Mouse (Mus musculus) stomach, postnatal 0 days (tissue): ENCODE data around the gene 1500015O10Rik. TPM values are rescaled to one million over a fixed set of nuclear protein-coding genes. Genes with fewer than 3 reads are reported as not detected.

ENCODE experiments used
- ATAC-seq: fragments of 200-750 bp; cut with Nextera tagmentation; 2 replicates; pipeline ENCODE4 v1.8.0; 2017; ENCODE audit not compliant: low FRiP score, low TSS enrichment
- DNase-seq: peaks from one replicate; pipeline ENCODE4 v3.0.0-alpha.2; 2016; ENCODE audit warnings: low spot score
- H3K27ac ChIP-seq: fragments of 300-500 bp; sonication (generic); replicated peaks from 2 replicates; pipeline ENCODE4 v1.5.1; 2014; ENCODE audit warnings: mild to moderate bottlenecking, control low read depth
- H3K27me3 ChIP-seq: fragments of 300-500 bp; sonication (generic); 2 replicates; pipeline ENCODE4 v1.6.1; 2014; ENCODE audit warnings: low read length; ENCODE audit not compliant: control insufficient read depth, insufficient read depth
- H3K36me3 ChIP-seq: fragments of 300-500 bp; sonication (generic); 2 replicates; pipeline ENCODE4 v1.6.1; 2014; ENCODE audit warnings: low read length, mixed read lengths; ENCODE audit not compliant: control insufficient read depth, insufficient read depth
- H3K4me1 ChIP-seq: fragments of 300-500 bp; sonication (generic); replicated peaks from 2 replicates; pipeline ENCODE4 v1.6.1; 2014; ENCODE audit warnings: antibody characterized with exemption; ENCODE audit not compliant: control insufficient read depth, insufficient read depth
- H3K4me2 ChIP-seq: fragments of 300-500 bp; sonication (generic); replicated peaks from 2 replicates; pipeline ENCODE4 v1.6.1; 2014; ENCODE audit warnings: low read depth, mild to moderate bottlenecking, control low read depth, moderate library complexity
- H3K4me3 ChIP-seq: fragments of 300-500 bp; sonication (generic); 2 replicates; pipeline ENCODE4 v1.5.1; 2014; ENCODE audit warnings: low read depth, low read length, control low read depth
- H3K9ac ChIP-seq: fragments of 300-500 bp; sonication (generic); 2 replicates; pipeline ENCODE4 v1.6.1; 2014; ENCODE audit warnings: mild to moderate bottlenecking, low read length, control low read depth, mixed read lengths
- H3K9me3 ChIP-seq: fragments of 300-500 bp; sonication (generic); 2 replicates; pipeline ENCODE4 v1.6.1; 2016; ENCODE audit warnings: low read length; ENCODE audit not compliant: control insufficient read depth
- CTCF ChIP-seq: IDR thresholded peaks from 2 replicates; pipeline ENCODE4 v1.5.1; 2016; ENCODE audit warnings: antibody characterized with exemption, low read depth, mild to moderate bottlenecking, moderate library complexity
- EP300 ChIP-seq: optimal IDR thresholded peaks from 2 replicates; pipeline ENCODE3; 2016; ENCODE audit warnings: antibody characterized with exemption
- WGBS: fragments of 180-500 bp; shearing (Covaris S2); extraction: QIAGEN DNeasy Blood & Tissue Kit; methylation state at CpG from one replicate; pipeline ENCODE4 v1.1.7; 2014; 5-methylcytosine and 5-hydroxymethylcytosine counted together
- polyA plus RNA-seq: library from polyadenylated mRNA; unstranded; fragments of >200 nt; fragmentation: Nextera tagmentation; extraction: Ambion mirVana; gene quantifications from 2 replicates; pipeline ENCODE4 v1.2.1, GENCODE M21; 2015

1500015O10Rik gene
- polyA plus RNA-seq, 1 experiment from 2014 or later, result 15.5 TPM

DNA sequence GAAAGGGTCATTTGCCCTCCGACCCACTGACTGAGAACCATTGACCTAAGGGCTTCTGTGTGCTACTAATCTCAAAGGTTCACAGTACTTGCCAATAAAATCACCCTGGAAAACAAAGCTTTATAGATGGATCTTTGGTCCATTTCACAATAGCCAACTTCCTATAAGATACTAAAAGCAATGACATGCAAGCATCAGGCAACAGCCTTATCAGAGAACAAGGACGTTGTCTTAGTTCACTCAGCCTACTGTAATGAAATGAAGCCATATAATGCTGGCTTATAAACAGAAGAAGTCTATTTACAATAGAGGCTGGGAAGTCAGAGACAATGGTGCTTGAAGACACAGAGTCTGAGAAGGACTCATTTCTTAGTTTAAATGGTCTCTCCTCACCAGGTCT lies 59.4 kb downstream of the 1500015O10Rik start:
- WGBS, result 76% methylated on average over 2 of the region's 2 CpGs
- no peak overlapping the region for H3K4me3 ChIP-seq
- no peak for ATAC-seq

More for the DNA sequence above, 59.4 kb downstream of the 1500015O10Rik start:
- TF ChIP-seq CTCF, result no peak
- no peak for TF ChIP-seq EP300
- DNase-seq, result no peak
- Histone ChIP-seq H3K27me3 (no peaks in the 10 kb centered on the region), H3K27ac (no peak overlapping the region), H3K4me2 (no peak overlapping the region), H3K9me3 (no peaks in the 10 kb centered on the region), H3K4me1 (no peaks in the 10 kb centered on the region), H3K36me3 (peaks cover 5% of the 10 kb centered on the region; the same call in 1 of the 2 replicates), H3K9ac (no peak overlapping the region)

Other genes starting within 250 kb of the 1500015O10Rik start
- 20.0 and 20.2 TPM in 2 replicates for gene Uxs1, start 97.2 kb downstream of the 1500015O10Rik start, polyA plus RNA-seq
- gene Tpp2, start 203.0 kb downstream of the 1500015O10Rik start, polyA plus RNA-seq, result 34.5 and 34.8 TPM in 2 replicates